Mouse (Mus musculus) liver, postnatal 0 days (tissue): ENCODE data around the gene Ddc.

ENCODE experiments used
- CTCF ChIP-seq: sonication (generic); IDR thresholded peaks from 2 replicates; pipeline ENCODE4 v1.5.1; 2016; ENCODE audit warnings: antibody characterized with exemption, low read depth
- EP300 ChIP-seq: IDR thresholded peaks from 2 replicates; pipeline ENCODE4 v1.6.1; 2016; ENCODE audit warnings: antibody characterized with exemption, low read depth, mild to moderate bottlenecking

- no peak for TF ChIP-seq CTCF
- TF ChIP-seq EP300 = no peak
These were observed 125.7 kb downstream of the Ddc start for GRCm38 (mm10) chr11:11772196-11772595.
